Mouse (Mus musculus): ENCODE measurements at regions not wholly inside any gene's neighbourhood (a gene's known extent, or its start where the extent isn't known, plus 50 kb on each side); places are given as distances from the start of the nearest gene placed in this dataset.
A peak's percentile ranks its signal among the peaks of the same experiment; 100 is the strongest.

DNA sequence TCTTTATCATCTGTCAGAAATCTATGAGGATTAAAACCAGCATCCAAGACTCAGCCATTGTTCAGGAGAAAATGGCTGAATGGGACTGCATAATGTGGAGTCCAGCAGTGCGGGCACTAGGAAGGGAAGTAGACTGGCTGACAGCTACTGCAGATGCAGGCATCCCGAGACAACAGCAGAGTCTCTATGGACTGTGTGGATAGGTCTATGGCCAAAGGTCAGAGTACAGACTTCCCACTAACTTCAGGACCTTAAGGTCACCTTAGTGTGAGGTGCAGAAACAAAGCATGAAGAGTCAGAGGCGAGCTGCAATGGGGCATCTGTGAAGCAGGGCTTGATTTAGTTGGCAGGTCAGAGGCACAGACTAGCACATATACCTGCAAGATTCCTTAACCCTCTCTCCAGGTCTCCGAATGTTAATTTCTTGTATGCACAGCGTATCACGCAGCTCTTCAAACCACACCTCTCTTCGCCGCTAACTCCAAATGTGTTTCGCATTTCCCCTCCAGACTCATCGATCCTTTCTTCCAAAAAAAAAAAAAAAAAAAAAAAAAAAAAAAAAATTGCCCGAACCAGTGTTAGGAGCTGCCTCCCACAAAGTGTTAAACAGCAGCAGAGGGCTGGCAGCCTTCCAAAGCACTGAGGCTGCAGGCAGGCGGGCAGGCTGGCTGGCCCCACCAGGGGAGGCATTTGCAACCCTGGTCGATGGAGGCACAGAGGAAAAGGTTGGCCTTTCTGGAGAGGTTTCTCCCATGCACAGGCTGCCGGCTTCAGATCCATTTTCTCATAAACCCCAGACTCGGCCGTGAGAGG is 270.2 kb upstream of the Myt1l start:
- 0 out of 2 replicates have a peak, but pooled peaks have one; percentile 1 for TF ChIP-seq CTCF (IDR thresholded peaks at IDR 0.05; ENCODE audit: low read depth)
- WGBS = 7% methylated on average over 16 of the region's 16 CpGs

GRCm38 (mm10) chr12:29258548-29258874 is 269.7 kb upstream of the Myt1l start:
- ATAC-seq = no peak

More for the DNA sequence above, 270.2 kb upstream of the Myt1l start:
- H3K9ac ChIP-seq (replicated peaks; ENCODE audit: low read length) = 0 out of 2 replicates have a peak overlapping the region, but pooled peaks have one; percentile 30
- DNase-seq (ENCODE audit: low spot score) (peak; percentile 88), ATAC-seq (peak; percentile 60; the same call in 1 of the 2 replicates)
- peak overlapping the region; percentile 73 for H3K27ac ChIP-seq
- H3K4me2 ChIP-seq (ENCODE audit: low read depth, low read length) = peak overlapping the region; percentile 16; the same call in 1 of the 2 replicates
- no peak overlapping the region for H3K4me3 ChIP-seq (ENCODE audit: low read length)
- no peaks in the 10 kb centered on the region for H3K9me3 ChIP-seq (ENCODE audit: low read length)
- no peaks in the 10 kb centered on the region for H3K27me3 ChIP-seq (ENCODE audit: insufficient read depth, low read length)
- H3K4me1 ChIP-seq (ENCODE audit: insufficient read depth, low read length) = peaks cover 25% of the 10 kb centered on the region
- no peaks in the 10 kb centered on the region for H3K36me3 ChIP-seq (ENCODE audit: insufficient read depth, low read length)

GRCm38 (mm10) chr12:29258966-29259365 is 269.2 kb upstream of the Myt1l start:
- Histone ChIP-seq H3K4me3 (ENCODE audit: low read length) (no peak overlapping the region), H3K9ac (replicated peaks; ENCODE audit: low read length) (no peak overlapping the region), H3K27me3 (ENCODE audit: insufficient read depth, low read length) (no peaks in the 10 kb centered on the region), H3K36me3 (ENCODE audit: insufficient read depth, low read length) (no peaks in the 10 kb centered on the region), H3K27ac (no peak overlapping the region), H3K9me3 (ENCODE audit: low read length) (no peaks in the 10 kb centered on the region), H3K4me2 (ENCODE audit: low read depth, low read length) (no peak overlapping the region), H3K4me1 (ENCODE audit: insufficient read depth, low read length) (peaks cover 25% of the 10 kb centered on the region)
- ATAC-seq (no peak), DNase-seq (ENCODE audit: low spot score) (no peak)
- WGBS = 69% methylated on average over 7 of the region's 7 CpGs
- no peak for TF ChIP-seq CTCF (IDR thresholded peaks at IDR 0.05; ENCODE audit: low read depth)

More at GRCm38 (mm10) chr12:29258548-29258874, 269.7 kb upstream of the Myt1l start:
- Histone ChIP-seq H3K27me3 (ENCODE audit: insufficient read depth, low read length) (no peaks in the 10 kb centered on the region), H3K4me2 (ENCODE audit: low read depth, low read length) (peak overlapping the region; percentile 16; the same call in 1 of the 2 replicates), H3K9ac (replicated peaks; ENCODE audit: low read length) (0 out of 2 replicates have a peak overlapping the region, but pooled peaks have one; percentile 30), H3K9me3 (ENCODE audit: low read length) (no peaks in the 10 kb centered on the region), H3K36me3 (ENCODE audit: insufficient read depth, low read length) (no peaks in the 10 kb centered on the region), H3K4me3 (ENCODE audit: low read length) (no peak overlapping the region), H3K27ac (peak overlapping the region; percentile 73), H3K4me1 (ENCODE audit: insufficient read depth, low read length) (peaks cover 25% of the 10 kb centered on the region)
- DNase-seq (ENCODE audit: low spot score) = no peak
- 0 out of 2 replicates have a peak, but pooled peaks have one; percentile 1 for TF ChIP-seq CTCF (IDR thresholded peaks at IDR 0.05; ENCODE audit: low read depth)

DNA sequence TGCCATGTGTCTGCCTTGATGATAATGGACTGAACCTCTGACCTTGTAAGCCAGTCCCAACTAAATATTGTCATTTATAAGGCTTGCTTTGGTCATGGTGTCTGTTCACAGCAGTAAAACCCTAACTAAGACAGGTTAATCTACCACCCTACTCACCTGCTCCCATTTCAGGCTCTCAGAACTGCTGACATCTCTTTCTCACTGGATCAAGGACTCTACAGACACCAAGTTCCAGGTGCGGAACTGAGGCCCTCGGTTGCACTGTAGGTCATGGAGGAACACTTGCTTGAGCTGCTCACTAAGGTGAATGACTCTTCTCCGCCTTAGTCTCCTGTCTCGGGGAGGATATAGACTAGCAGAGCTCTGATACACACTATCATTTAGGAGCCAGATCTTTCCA is 254.0 kb upstream of the Myt1l start:
- Histone ChIP-seq H3K36me3 (ENCODE audit: insufficient read depth, low read length) (no peaks in the 10 kb centered on the region), H3K4me1 (ENCODE audit: insufficient read depth, low read length) (no peaks in the 10 kb centered on the region), H3K9me3 (ENCODE audit: low read length) (no peaks in the 10 kb centered on the region), H3K27me3 (ENCODE audit: insufficient read depth, low read length) (no peaks in the 10 kb centered on the region), H3K27ac (no peak overlapping the region), H3K9ac (replicated peaks; ENCODE audit: low read length) (no peak overlapping the region), H3K4me2 (ENCODE audit: low read depth, low read length) (no peak overlapping the region), H3K4me3 (ENCODE audit: low read length) (no peak overlapping the region)
- ATAC-seq = no peak
- 96% methylated on average over 4 of the region's 4 CpGs for WGBS
- DNase-seq (ENCODE audit: low spot score) = no peak
- no peak for TF ChIP-seq CTCF (IDR thresholded peaks at IDR 0.05; ENCODE audit: low read depth)

GRCm38 (mm10) chr12:29275676-29276075 is 252.5 kb upstream of the Myt1l start:
- no peak overlapping the region for H3K9ac ChIP-seq (replicated peaks; ENCODE audit: low read length)

DNA sequence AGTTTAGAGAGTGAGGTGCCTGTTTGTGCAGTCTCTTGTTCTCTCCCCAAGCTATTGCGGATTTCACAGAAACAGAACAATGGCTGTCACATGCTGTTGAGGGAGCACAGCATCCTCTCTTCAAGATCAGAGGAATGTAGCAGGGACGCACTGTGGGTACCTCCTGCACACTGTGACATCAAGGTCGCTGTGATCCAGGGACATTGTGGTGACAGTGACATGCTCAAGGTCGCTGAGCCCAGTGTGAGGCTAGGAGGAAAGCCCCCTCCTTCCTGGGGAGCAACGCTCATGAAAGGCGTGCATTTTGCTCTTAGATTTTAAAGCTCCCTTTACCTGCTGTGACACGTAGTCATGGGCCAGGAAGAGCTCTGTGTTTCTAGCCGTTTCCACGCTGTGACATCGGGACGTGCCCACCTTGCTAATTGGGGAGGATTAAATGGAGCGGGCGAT is 248.5 kb upstream of the Myt1l start:
- no peaks in the 10 kb centered on the region for H3K36me3 ChIP-seq (ENCODE audit: insufficient read depth, low read length)
- H3K27ac ChIP-seq = peak overlapping the region; percentile 81
- WGBS = 4% methylated on average over 13 of the region's 13 CpGs
- H3K9ac ChIP-seq (replicated peaks; ENCODE audit: low read length) = peak overlapping the region; percentile 48
- H3K4me3 ChIP-seq (ENCODE audit: low read length) = no peak overlapping the region
- H3K4me2 ChIP-seq (ENCODE audit: low read depth, low read length) = peak overlapping the region; percentile 44
- ATAC-seq (no peak; the same call in 1 of the 2 replicates), DNase-seq (ENCODE audit: low spot score) (no peak)
- no peak for TF ChIP-seq CTCF (IDR thresholded peaks at IDR 0.05; ENCODE audit: low read depth)
- H3K27me3 ChIP-seq (ENCODE audit: insufficient read depth, low read length) = no peaks in the 10 kb centered on the region
- no peaks in the 10 kb centered on the region for H3K9me3 ChIP-seq (ENCODE audit: low read length)
- peaks cover 18% of the 10 kb centered on the region for H3K4me1 ChIP-seq (ENCODE audit: insufficient read depth, low read length)

More at GRCm38 (mm10) chr12:29275676-29276075, 252.5 kb upstream of the Myt1l start:
- H3K4me2 ChIP-seq (ENCODE audit: low read depth, low read length) = no peak overlapping the region
- peaks cover 11% of the 10 kb centered on the region for H3K4me1 ChIP-seq (ENCODE audit: insufficient read depth, low read length)
- H3K36me3 ChIP-seq (ENCODE audit: insufficient read depth, low read length) = no peaks in the 10 kb centered on the region
- no peaks in the 10 kb centered on the region for H3K27me3 ChIP-seq (ENCODE audit: insufficient read depth, low read length)
- no peaks in the 10 kb centered on the region for H3K9me3 ChIP-seq (ENCODE audit: low read length)
- H3K27ac ChIP-seq = no peak overlapping the region
- TF ChIP-seq CTCF (IDR thresholded peaks at IDR 0.05; ENCODE audit: low read depth) = no peak
- ATAC-seq (no peak), DNase-seq (ENCODE audit: low spot score) (peak; percentile 21)
- H3K4me3 ChIP-seq (ENCODE audit: low read length) = no peak overlapping the region
- 34% methylated on average over 4 of the region's 4 CpGs for WGBS
